Mouse (Mus musculus) embryo, embryonic 9.5 days (tissue): Measurements from ENCODE around the gene Pex13.

Source experiments
- DNase-seq: peaks from one replicate; pipeline ENCODE4 v3.0.0-alpha.2; 2017; ENCODE audit errors: extremely low spot score

Pex13 gene

DNA sequence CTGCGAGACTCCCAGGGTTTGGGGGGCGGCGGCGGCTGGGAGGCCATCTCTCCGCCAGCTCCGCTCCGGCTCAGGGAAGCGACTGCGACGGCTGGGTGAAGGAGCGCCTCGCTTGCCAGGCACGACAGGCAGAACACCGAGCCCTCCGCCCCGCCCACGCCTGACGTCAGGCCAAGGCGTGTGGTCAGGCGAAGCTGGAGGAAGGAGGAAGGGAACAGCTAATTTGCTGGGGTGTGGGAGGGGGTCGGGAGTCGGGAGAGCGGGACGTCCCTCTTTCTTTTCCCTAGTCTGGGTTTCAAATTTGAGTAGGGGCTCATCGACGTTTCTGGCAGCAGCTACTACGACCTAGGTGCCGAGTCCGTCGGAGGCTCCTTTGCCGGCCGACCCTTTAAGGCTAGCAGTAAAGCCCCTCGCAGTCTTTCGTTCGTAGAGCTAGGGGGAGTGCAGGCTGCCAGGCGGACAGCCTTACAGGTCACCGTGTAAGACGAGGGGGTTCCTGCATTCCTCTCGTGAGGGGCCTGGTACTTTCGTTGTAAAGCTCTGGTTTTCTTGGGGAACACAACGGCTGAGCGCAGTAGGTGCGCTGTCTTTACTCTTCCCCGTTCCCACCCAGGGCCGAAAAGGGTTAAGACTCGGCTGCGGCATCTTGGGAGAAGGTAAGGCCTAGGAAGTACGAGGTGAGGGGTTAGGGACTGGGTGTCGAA is at the start of gene Pex13:
Pex13 (minus strand) TSS at position 162 of the 704 bp plus-strand sequence.
- DNase-seq, result peak; percentile 99

GRCm38 (mm10) chr11:23712299-23712698 is 46.5 kb upstream of the Pex13 start:
- DNase-seq, result no peak

DNA sequence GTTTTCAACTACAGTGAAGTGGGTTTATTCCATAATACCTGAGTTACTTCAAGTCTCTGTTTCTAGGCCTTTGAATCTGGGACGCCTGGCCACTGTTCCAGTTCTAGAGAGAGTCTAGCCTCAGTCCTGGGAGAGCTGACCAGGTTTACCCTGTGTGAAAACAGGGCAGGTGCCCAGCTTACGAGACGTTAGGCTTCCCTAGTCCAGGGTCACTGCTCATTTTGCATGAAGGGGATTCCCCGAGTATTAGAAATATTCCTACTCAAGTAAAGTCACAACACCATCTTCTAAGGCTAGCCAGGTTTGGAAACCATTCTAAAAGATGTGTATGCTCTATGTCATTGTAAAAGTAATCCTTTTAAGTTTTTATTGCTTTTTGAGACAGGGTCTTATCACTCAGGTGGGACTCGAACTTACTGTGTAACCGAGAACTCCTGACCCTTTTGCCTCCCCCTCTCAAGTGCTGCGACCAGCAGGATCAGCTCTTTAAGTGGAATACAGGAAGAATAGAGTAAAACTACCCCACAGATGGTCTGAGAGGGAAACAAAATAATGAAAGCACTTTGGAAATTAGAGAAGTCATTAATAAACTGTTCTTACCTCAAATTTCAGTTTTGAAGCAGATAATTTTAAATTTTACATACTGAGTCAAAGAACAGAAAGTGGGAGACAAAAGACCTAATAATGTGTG is 39.0 kb upstream of the Pex13 start:
- DNase-seq, result no peak

GRCm38 (mm10) chr11:23701831-23702230 is 36.1 kb upstream of the Pex13 start:
- DNase-seq, result no peak

DNA sequence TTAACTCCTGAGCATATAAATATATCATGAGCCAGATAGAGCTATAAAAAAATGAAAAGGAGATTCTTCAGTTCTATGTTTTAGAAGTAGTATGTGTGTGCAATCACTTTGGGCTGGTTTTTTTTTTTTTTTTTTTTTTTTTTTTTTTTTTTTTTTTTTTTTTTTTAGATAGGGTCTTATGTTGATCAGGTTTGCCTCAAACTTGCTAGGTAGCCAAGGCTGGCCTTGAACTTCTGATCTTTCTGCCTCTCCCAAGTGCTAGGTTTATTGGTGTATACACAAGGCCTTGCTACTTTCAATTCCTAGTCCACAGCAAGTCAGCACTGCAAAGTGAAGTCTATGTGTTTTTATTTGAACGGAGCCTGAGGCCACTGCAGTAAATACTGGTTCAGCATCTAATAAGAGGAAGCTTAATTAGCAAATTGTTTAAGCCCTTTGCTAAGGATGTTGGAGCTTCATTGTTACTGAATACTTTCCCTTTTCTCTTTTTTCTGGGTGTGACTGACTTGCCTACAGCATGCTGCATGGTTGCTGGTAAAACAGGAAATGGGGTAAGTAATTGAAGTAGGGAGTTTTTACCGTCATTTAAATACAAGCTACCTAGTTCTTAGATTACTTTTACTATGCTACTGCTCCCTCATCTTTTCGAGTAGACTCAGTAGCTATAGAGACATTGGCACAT is 33.8 kb upstream of the Pex13 start:
- no peak for DNase-seq

GRCm38 (mm10) chr11:23698526-23698925 is 32.8 kb upstream of the Pex13 start:
- DNase-seq, result no peak

DNA sequence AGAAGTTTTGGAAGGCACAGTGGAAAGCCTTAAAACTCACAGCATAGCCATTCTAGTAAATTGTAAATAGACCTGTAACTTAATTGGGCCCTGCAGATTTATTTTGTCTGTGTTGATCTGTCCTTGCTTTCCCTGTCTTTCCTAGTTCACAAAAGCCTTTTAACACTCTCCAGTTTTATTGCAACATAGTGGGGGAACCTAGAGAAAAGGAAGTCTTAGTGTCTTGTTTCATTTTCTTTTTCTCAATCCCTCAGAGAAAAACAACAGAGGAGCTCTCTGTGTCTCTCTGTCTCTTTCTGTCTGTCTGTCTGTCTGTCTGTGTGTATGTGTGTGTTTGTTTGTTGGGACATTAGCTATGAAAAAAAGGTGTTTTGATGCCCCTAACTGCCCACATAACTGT is 30.1 kb upstream of the Pex13 start:
- DNase-seq, result no peak

GRCm38 (mm10) chr11:23693286-23693685 is 27.5 kb upstream of the Pex13 start:
- no peak for DNase-seq

DNA sequence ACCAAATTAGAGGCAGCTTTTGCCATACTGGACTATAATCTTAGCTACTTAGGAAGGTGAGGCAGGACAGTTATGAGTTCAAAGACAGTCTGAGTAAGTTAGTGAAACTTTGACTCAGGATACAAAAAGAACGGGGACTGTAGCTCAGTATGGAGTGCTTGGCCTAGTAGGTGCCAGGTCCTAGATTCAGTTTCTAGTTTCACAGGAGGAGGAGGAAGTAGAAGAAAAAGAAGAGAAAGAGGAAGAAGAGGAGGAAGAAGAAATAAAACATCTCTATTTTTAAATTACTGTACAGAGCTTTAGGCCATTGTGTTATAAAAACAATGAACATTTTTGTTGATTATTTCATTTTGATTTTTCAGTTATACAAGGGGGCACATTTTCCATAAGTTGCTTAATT is 22.3 kb upstream of the Pex13 start:
- no peak for DNase-seq

GRCm38 (mm10) chr11:23686671-23687070 is 20.9 kb upstream of the Pex13 start:
- no peak for DNase-seq

DNA sequence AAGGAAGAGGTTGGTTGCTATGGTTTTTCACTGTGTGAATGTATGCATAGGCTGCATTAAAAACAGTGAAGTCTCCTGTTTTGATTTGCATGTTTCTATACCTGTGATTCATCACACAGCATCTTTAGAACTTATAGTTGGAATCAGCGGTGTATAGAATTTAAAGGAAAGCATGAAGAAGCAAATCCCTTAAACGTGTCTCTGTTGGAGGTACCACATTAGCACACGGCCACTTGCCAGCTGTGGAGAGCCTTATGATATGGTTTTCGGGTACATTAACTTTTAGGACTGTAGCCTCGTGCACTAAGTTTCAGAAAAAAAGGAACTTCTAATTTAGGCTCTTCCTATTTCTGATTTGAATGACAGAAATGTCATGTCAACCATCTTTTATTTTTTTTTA is 16.8 kb upstream of the Pex13 start:
- DNase-seq, result no peak

GRCm38 (mm10) chr11:23680435-23680950 is 14.7 kb upstream of the Pex13 start:
- DNase-seq, result no peak

GRCm38 (mm10) chr11:23679044-23679642 is 13.4 kb upstream of the Pex13 start:
- peak; percentile 66 for DNase-seq

- DNase-seq, result no peak
Observed at GRCm38 (mm10) chr11:23676100-23676499, 10.3 kb upstream of the Pex13 start.

GRCm38 (mm10) chr11:23672256-23672749 is 6.5 kb upstream of the Pex13 start:
- DNase-seq, result no peak

DNA sequence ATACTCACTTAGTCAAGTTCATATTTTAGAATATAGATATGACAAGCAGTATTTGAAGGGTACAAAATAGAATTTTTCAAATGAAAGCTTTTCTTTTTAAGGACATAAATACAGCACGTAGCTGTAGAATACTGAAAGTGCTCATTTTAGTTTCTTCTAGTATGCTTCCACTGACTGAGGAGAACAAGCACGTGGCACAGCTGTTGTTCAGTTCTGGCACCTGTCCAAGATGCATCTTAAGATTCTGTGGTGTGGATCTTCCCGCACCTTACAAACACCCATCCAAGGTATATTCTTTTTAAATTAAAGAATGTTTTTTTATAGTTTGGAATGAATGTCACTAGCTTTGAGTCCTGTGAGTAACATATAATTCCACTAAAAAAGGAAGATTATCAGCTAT is 1.4 kb upstream of the Pex13 start:
- DNase-seq, result no peak

DNA sequence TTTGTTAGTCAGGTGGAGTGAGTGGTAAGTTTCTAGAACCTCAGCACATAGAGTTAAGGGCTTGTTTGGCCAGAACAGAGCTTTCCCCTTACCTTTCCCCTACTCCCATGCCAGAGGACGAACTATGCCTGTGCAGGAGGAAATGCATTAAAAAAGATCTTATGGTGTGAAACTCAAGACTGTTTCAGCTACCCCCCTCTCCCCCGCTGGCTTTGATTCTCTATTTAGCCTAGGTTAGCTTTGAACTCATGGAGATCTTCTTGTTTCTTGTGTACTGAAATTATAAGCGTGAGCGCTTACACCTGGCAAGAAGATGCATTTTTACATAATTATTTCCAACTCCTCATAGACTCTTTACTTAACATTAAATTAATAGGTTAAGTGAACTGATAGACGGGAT is 767 bp upstream of the Pex13 start:
- no peak for DNase-seq

DNA sequence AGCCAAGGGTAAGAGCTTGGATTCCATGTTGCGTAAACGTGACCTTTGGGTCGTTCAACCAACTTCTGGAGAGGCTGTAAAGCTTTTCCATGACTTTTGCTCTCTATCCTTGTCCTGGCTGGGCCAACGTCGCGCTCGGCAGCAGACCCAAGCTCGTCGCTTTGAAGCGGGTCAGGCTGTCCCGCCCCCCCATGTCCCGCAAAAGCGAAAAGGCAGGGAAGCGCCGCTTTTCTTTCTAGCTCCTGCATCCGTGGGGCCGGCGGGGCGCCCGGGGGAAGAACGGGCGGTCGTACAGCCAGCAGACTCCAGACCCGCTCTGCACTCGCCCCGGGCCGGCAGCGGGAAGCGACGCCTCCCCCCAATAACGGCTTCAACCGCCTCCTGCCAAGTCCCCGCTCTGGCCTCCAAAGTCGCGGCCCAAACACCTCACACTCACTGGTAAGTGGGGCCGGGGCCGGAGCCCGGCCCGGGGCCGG is 410 bp downstream of the Pex13 start, which contains the start of gene Pus10:
Pus10 (plus strand) TSS at position 364 of the 476 bp plus-strand sequence.
- no peak for DNase-seq

DNA sequence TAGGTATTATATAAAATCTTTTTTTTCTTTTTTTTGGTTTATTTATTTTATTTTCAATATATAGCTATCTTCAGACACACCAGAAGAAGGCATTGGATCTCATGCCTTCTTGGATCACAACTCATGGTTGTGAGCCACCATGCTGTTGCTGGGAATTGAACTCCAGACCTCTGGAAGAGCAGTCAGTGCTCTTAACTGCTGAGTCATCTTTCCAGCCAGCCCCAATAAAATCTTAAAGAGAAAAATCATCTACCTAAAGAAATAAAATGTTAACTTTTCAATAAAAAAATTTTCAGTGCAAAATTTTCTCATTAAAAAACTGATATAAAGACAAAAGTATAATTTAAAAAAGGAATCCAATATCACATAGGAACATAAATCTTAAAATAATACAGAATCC is 1.5 kb downstream of the Pex13 start:
- DNase-seq, result no peak

DNA sequence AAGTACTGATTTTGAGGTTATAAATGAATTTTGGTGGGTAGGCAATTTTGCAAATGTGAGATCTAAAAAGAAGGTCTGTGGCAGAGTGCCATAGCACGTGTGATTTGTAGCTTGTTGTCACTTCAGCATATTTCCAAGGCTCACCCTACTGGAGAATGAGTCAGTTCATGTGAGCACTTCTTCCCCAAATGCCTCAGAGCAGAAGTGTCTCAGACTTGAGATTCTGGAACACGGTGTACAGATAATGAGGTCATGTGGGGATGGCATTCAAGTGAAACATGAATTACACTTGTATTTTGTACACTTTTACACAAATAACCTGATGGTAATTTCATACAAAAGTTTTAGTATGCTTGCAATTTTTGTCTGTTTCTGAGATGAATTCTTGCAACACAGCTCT is 8.0 kb downstream of the Pex13 start:
- DNase-seq, result no peak

DNA sequence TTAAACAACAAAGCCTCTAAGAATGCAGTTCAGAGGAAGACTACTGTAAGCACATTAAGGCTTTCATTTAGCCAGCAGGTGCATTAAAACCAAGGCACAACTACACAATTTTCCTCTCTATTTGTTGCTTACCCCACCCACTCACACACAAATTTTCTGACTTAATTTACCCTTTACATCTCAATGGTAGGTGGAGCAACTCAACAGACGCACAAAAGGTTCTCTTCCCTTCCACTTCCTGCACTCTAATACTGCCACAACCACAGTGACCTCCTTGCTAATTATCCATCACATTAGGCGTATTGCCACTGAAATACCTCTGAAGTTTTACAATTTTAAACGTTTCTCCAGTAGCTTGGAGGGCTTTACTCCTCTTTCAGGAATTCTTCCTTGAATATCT is 12.1 kb downstream of the Pex13 start:
- DNase-seq, result no peak

GRCm38 (mm10) chr11:23647835-23648234 is 17.9 kb downstream of the Pex13 start:
- no peak for DNase-seq
